Mouse (Mus musculus) forelimb bud, embryonic 11.5 days (tissue): ENCODE measurements around the gene Ror1.

Experiments used
- DNase-seq: peaks from one replicate; pipeline ENCODE4 v3.0.0-alpha.2; 2012; ENCODE audit warnings: low read depth, low spot score

Gene Ror1

DNA sequence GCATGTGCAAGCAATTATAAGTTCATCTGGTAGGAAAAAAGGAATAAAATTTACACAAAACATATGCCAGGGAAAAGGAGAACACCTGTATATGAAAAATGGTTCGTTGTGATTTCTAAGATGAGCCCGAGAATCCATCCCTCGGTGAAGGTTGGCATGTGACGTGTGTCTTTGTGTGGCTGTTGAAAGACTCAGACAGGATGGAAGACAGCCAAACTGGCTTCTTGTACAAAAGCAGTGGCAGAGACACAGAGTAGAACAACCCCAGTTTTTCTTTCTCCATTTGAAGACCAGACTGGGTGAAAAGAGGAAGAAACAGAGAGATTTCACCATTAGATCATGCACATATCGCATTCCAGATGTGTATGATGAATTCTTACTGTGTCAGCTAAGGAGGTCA lies 62.8 kb downstream of the Ror1 start:
- DNase-seq, result no peak

DNA sequence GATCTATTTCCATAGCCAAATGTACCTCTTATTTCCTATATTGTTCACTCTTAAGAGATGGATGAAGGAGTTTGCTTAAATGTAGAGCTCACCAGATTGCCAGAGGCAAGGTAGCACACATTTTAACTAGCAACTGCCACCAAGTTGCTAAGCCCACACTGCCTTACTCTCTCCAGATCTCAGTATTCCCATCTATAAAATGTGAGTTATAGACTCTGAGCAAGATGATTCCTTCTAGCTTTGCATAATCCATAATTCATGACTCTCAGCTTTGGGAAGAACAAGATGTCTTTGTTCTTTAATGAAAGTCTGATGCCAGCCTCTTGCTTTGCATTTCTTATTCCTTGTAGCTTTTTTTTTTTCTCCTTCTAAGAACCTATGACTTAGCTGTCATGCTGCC lies 64.6 kb downstream of the Ror1 start:
- DNase-seq, result no peak

DNA sequence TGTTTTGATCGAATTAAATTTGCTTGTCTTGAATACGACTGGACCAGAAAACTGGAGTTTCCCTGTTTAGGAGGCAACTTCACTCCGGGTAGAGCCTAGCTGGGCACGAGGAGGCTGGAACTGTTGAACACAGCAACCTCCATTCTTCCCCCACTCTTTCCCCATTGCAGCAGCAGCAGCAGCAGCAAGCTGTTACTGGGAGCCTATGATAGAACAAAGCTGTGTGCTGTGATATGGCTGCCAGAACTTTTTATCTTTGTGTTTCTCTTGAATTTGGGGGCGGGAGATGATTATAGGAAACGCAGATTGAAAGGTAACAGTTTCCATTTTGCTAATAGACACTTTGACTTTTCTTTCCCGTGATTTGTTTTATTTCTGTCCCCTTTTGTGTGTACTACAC lies 70.2 kb downstream of the Ror1 start:
- DNase-seq, result no peak

DNA sequence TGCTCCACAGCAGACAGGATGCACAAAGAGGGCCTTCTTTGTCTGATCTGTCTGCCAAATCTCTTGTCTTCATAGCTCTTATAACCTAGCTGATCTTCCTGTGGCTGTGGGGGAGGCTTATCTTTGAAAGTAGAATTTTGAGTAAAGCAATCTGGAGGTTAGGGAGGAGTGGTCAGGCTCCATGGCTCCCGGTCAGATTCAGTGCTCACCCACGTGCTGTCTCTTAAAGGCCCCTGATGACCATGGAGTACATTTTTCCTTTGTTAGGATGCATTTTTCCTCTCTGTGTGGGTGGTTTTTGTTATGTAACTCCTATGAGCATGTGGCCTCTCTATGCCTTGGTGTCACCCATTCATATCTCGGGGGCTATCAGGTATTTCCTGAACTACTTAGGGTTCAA lies 71.3 kb downstream of the Ror1 start:
- DNase-seq, result no peak

DNA sequence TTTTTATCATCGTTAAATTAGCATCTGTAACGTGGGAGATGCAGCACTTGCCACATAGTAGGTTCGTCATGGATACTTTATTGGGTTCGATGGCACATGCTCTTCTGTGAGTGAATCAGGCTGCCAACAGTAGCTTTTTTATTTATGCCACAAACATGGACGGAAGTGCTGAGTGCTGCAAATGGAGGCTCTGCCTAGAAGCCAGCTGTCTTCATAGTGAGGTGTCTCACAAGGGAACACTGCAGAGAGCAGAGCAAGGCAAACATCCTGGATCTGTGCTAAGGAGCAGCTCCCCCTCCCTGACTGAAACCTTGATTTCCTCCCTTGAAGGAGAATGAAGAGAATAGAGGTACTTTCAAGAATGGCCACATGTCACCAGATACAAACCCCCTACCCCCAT lies 74.1 kb downstream of the Ror1 start:
- peak; percentile 18 for DNase-seq

DNA sequence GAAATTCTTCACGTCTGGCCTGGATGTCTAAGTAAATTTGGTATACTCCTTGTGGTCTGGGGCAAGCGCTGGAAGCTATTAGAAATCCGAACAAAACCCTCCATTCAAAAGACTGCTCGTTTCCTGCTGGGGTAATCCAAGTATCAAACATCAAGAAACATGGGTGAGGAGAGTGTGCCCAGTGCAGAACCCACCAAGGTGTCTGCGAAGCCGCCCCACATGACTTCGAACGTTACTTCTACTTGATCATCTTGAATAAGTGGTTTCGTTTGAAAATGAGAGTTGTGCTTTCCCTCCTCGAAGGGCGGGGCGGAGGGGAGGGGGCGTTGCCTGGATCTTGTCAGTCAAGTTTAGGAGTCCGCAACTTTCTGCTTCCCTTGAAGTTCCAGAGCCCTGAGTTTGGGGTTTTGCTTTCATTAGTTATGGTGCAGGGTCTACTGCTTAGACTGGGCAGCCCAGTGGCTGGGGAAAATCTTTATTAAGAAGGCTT lies 74.6 kb downstream of the Ror1 start:
- peak; percentile 50 for DNase-seq

DNA sequence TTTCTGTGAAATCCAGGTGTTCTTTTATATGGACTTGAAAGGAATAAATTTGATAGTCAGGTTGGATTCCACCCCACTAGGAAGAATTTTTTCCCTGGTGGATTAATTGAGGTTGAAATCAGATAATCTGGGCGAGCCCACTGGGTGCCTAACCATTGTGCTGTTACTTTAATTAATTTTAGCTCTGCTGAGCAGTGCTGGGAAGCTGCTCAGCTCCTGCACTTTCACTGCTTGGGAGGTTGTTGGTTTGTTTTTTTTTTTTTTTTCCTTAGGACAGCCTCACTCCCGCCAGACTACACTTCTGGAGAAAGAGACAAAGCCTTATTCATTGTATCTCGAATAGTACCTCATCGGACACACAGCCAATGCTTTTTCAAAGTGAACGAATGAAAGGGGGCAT lies 75.2 kb downstream of the Ror1 start:
- peak; percentile 23 for DNase-seq

DNA sequence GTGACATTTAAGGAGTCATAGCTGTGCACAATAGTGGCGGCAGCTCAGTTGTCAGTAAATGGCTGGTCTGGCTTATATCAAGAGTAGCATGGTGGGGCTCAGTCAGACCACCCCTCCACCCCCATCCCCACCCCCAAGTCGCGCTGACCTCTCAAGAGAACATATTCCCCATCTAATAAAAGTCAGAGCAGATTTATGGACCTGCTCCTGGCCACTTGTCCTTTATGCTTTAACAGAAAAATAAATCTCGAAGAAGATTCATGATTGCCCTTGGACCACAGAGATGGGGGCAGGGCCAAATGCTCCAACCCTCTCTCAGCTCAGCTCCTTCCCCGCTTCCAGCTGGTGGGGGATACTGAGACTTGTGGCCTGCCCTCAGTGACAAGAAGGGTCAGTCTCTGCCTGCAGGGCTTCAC lies 75.9 kb downstream of the Ror1 start:
- DNase-seq, result peak; percentile 64

DNA sequence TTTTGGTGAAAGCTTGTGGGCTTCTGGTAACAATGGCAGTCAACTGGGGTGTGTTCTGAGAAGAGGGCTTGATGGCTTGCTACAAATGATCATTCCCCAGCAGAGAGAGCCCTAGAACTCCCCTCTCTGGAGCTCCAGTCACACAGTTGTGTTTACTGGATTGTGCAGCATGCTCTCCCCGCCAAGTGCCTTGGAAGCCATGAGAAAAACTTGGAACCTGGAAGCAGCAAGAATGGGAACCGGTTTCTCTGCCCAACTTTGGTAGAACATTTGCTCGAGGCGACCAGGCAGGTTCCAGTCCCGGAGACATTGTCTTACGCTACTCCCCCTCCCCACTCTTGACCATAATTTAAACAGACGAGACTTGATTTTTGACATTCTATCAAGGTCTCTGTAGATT lies 80.0 kb downstream of the Ror1 start:
- DNase-seq, result no peak

DNA sequence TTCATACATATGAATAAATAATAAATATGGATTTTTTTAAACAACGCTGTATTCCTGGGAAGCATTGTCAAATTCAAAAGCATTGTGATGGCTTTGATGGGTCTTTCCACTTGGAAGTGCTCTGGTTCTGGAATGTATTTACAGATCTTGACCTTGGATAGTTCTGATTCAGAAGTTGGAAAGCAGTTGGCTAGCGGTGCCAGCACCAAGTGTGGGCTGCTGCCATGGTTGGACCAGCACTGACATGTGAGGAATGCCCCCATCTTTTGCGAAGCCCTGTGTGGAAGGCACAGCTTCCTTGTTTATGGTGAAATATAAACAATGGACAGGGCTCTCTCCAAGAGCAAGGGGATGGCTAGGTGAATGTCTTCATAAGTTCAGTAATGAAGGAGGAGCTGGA lies 82.7 kb downstream of the Ror1 start:
- no peak for DNase-seq

DNA sequence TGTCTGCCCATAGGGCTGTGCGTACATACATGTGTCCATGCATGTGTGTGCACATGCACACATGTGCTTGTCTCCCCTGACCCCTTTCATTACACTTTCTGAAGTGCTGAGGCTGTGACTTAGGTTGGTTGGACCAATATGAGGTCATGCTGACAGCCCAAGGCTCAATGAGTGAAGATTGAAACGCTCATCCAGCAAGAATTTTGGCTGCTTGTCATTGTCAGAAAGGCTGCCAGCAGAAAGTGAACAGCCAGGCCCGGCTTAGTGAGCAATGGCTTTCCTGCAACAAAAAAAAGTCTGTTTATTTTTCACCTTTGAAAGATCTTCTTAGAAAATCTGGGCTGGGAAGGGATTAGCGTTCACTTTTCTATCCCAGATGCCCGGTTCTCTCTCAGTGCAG lies 86.1 kb downstream of the Ror1 start:
- no peak for DNase-seq

DNA sequence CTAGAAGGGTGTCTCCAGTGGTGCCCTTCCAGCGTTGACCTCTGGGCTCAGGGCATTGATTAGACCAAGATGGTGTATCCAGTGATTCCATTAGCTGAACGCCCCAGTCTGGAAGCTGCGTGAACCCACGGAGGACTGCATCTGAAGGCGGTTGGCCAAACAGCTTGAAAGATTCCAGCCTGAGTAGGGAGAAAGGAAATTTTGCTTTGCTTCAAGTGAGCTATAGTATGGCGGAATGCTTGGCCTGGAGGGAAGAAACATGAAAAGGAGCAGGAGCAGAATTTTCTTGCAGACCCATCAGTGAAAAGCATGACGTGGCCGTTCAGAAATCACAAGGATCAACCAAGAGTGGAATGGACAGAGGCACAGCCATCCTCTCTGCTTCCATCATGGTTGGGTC lies 91.2 kb downstream of the Ror1 start:
- DNase-seq, result no peak

DNA sequence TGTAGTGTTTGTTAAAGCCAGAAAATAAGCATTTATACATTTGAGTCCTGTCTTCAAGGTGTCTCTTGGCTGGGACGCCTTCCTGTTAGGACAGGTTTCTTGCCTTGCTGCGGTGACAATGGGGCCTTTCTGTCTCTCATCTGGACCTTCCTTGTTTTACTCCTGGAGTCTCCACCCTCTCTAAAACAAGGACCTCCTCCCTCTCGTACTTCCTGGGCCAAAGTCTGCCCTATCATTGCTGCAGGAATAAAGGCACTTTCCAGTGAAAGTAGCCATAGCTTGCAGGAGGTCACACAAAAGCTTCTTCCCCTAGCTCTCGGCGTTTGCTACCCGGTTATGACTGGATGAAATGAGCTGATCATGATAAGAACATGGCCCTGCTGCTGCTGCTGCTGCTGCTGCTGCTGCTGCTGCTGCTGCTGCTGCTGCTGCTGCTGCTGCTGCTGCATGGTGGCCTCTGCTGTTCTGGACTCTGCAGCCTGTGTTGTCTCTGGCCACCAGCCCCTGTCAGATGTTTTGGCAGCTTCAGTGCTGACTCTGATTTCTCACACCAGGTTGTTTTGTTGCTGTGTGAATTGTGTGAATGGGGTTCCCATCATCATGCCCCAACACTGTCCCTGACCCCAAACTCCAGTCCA lies 92.1 kb downstream of the Ror1 start:
- no peak for DNase-seq

DNA sequence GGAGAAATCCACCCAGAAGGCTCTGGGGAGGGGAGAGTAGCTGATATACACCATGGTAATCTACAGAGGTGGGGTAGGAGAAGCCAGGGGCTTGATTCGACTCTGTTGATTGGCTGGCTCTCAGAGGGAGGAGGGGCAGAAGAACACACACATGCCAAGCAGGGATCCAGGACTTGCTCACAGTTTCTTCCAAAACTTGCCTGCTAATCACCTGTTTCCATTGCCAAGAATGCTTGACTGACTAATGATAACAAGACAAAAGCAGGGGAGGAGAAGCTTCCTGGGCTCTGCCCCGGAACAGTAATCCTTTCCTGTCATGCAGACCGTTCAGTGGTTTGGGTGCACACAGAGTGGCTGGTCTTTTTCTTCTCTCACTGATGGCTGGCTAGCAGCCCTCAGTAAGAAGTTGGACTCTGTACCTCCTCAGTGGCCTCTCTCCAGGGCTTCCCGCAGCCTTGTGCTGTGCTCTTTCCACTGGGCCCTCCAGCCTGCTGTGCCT lies 92.7 kb downstream of the Ror1 start:
- no peak for DNase-seq

DNA sequence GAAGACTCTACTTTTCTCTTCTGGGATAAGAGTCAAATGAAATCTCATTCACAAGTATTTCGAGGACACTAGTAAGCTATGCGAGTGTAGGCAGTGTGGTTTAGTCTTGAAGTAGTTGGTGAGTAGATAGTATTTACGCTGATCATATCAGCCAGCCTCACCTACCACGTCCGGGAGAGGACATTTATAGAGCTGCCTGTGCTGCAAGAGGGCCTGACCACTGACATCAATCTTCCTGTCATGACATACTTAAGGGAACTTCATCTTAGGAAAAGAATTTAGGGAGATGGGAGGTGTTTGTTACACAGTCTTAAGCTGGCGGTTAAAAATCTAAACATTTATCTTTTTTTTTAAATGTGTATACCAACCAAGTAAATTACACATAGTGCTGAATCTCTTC lies 95.9 kb downstream of the Ror1 start:
- DNase-seq, result no peak

DNA sequence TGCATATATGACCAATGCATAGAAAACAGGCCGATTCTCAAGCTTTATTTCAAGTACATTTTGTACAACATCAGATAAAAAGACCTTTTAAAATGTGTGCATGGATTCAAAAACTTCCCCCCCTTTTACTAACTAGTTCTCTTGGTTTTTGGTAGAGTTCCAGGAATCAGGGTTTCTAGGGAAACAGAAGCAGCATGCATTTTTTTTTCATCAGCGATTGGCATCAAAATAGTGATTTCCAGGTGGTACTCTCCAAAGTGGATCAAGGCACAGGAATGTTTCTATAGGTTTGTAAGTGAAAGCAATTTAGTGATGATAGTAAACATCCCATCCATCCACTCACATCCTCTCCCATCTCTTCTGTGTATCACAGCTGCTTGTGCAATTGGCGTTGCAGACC lies 98.5 kb downstream of the Ror1 start:
- no peak for DNase-seq

DNA sequence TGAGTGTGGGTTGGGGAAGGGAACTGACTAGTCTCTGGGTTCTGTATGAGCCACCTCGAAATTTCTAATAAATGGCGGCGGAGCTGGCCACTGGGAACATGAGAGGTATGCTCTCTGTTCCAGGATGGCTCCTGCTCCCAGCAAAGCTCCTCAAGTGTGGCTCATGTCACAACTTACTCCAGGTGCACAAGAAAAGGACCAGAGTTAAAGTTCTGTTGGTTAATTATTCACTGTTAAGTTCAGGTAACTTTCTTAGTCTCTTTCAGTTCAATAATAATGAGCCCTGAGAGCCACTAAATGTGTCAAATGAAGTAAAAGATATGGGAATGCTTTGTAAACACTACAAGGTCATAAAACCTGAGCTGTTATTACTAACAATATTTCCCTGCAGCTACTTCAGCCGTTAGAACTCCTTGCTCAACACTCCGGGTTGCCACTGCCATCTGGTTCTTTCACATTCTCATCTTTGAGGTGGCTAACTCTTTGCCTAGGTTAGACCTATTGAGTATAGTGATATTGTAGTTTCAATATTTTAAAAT lies 100.7 kb downstream of the Ror1 start:
- no peak for DNase-seq

DNA sequence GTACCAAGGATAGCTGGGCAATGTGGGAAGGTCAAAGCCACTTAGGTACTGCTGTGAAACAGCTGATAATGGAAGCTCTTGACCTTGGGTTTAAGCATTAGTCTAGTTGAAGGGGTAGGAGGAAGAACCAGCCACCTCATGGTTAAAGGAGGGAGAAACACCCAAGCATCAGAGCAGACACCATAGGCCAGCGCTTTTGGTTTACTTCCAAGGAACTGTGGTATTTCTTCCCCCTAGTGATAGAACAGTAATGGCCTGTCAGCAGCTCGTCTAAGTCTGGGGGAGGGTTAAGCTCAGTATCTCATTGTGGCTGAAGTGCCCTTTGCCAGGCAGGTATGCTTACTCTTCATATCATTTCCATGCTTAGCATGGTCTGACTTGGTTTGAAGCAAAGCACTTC lies 102.7 kb downstream of the Ror1 start:
- DNase-seq, result no peak

DNA sequence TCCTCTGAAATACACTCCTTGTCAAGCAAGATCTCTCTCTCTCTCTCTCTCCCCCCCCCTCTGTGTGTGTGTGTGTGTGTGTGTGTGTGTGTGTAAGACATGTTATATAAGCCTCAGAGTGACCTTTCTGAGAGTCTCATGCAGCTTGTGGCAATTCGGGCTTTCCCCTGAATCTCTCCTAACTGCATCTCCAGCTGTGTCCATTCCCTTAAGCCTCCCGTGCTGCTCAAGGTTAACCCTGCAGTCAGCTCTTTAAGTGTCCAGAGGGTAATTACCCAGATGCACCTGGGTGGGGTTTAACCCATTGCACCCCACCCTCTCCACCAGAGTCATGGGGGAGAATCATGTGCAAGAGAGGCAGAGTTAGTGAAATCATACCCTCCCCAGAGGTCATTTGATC lies 105.7 kb downstream of the Ror1 start:
- DNase-seq, result peak; percentile 40

DNA sequence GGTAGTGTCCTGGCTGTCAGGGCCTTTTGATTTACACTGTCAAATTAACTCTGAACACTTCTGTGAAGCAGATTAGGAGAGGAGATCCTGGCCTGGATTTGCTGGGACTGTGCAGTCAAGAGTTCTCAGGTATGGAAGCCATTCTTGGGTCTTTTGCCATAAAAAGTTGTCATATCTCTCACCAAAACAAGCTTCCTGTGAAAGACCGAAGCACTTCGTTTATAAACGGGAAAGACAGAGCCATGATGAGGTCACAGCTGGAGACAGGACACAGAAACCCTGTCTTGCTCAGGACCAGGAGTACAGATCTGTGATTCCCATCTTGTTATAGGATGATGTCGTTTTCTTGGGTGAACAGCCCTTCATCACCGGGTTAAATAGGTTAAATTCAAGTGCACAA lies 107.5 kb downstream of the Ror1 start:
- DNase-seq, result no peak

DNA sequence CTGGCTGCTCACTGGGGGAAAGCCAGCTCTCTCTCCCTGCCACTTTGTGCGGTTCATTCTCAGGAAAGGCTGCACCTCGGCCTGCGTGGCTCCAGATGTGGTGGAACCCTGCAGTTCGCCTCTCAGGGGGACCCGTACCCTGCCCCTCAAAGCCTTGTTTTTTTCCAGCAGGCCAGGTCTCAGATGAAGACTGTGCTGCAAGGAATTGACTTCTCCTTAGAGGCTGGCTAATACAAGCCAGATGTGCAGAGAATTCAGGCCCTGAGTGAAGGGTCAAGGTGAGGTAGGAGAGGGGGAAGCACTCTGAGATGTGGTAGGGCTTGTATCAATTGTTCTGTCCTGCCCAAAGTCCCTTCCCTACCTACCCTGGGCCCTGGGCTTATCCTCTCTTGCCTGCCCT lies 108.1 kb downstream of the Ror1 start:
- peak; percentile 68 for DNase-seq

DNA sequence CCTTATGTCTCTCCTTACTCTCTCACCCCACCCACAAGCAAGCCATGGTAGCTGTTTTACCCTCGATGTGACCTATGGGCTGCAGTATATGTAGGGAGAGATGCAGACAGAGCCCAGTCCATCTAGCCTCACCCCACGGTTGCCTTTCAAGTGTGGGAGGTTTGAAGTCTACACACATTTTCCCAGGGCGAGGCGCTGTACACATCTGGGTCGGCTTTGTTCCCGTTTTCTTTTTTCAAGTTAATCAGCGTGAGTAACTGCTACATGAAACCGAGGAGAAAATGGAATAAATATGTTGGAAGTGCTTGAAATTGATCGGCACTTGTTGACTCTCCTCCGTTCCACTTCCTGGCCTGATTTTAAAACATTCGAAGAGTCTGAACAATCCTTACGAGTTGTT lies 108.8 kb downstream of the Ror1 start:
- DNase-seq, result peak; percentile 66

DNA sequence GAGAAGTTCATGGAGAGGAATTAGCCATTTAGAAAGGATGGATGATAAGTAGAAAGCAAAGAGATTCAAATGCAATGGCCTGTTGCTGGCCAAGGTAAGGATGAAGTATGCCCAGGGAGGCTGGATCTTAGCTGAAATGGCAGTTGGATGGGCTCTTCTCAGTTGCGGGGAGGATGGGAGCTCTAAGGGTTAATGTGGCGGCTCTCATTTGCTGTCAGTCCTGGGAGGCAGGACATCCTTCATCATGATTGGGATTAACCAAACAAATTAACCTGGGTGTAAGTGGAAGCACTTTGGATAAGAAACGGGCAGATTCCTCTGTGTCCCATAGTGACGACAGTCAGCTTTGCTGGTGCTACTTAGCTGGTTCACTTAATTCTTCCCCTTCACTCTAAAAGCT lies 112.5 kb downstream of the Ror1 start:
- no peak for DNase-seq

DNA sequence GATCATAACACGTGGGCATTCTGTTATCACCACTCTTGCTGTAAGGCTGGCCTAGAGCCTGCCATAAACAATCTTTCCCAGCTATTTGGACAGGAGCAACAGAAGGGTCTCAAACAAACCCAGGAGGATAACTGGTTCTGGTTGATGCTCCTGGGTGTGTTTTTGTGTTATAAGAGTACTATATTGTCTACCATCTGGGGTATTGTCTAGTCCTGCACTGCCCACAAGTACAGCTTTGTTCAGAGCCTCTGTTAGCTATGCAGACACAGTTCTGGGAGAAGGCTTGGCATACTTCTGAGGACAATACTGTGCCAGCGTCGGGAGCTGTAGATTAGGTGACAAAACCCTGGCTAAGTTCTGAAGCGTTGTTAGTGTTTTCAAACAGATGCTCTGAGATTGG lies 113.5 kb downstream of the Ror1 start:
- no peak for DNase-seq
